Mouse (Mus musculus) 416B (cell line): ENCODE results near the gene Qars.

Experiments
- DNase-seq: peaks from one replicate; pipeline ENCODE4 v3.0.0; 2011; ENCODE audit warnings: low read depth

Qars gene

DNA sequence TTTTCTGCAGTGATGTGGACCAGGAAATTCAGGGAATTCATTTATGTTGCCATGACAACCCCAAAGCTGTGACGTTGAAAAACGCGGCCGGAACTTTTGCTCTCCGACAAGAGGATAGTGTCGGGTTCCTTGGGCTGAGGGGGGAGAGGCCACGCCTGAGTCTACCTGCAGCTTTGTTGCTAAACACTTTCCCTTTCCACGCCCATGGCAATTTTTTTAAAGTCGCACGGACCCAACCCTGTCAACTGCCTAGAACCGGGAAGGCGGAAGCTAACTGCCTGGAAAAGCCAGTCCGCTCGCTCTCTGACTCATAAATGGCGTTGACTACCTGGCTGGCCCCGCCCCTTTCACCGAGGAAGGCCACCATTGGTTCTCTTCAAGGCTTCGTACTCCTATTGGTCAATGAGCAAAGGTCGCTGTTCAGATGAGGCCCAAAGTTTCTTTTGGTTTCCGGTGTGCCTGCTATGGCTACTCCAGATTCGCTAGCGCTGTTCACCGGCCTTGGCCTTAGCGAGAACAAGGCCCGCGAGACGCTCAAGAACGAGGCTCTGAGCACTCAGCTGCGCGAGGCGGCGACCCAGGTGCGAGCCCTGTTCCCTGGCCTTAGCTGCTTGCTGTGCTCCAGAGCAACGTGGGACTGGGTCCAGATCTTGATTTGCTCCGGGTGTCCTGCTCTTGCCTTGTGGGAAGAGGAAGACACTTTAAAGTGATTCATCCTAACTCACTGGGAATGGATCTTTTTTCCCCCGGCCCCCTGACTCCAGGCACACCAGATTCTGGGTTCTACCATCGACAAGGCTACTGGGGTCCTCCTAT, at the start of gene Qars:
Qars (plus strand) TSS at position 88 of the 816 bp plus-strand sequence.
- peak; percentile 98 for DNase-seq

DNA sequence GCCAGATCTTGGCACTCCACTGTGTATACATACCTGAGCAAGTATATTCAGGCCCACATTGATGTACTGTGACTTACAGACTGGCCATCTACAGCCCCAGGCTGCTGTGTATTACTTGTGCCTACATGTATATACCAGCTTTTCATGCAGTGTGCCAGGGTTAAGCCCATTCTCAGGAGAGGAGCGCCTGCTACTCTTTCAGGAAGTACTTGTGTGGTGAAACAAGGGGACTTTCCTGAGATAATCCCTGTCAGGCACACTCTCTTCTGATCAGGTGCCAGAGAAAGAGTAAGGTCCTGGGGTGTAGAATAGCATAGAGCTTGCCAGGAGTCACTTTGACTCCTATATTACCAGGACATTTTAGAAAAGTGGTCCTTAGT, 47.6 kb upstream of the Qars start:
- DNase-seq: no peak

DNA sequence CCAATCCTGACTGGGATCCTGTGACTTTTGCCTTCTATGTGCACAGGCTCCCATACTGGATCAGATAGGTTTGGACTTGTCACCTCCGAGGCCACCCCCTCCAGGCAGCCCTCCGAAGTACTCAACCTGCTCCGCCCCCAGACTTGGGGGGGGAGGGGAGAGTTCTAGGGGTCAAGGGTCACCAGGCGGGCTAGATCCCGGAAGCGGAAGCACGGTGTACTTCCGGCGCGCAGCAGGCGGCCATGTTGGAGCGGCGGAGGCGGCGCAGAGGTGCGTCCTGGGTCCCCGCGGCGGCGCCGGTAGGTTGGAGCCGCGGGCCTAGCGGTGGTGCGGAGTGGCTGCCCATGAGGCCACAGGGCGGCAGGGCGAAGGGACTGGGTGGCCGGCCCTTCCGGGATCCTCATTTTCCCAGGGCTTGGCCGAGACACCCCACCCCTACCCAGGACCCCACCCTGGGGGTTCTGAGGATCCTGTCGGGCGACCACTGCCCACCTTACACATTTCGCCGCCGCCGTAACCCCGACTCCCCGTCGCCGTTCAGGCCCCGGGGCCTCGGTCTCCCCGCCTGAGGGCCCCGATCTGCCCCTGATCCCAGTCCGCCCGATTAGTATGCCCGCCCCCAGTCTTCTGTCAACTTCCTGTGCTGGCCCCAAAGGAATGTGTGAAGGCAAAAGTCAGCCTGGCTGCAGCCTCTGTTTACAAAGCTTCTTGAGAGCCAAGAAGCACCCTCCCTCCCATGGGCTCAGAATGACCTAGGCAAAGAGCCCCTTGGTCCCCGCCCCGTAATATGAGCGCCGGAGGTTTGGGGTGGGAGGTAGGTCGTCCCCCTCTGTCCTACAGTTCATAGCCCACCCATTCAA, 47.0 kb upstream of the Qars start, which contains the start of gene Ccdc71:
Ccdc71 (plus strand) TSS at position 209 of the 860 bp plus-strand sequence.
- DNase-seq: peak; percentile 91

DNA sequence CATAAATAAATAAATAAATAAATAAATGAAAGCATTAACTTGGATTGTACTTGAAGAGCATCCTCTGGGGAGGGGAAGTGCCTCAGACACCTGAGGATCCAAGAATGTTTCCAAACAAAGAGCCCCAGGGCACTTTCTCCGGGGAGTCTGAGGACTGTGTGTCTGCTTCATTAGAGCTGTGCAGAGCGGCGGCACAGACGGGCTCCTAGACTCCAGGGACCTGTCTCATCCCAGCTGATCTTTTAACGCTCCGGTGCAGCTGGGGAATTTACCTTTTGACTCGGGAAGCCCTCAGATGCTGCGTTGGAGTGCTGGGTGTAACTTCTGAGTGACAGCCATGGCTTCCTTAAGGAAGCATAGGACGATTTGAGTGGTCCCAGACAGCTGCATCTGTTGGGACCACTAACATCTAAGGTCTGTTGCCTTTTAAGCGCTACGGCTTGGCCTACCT, 46.3 kb upstream of the Qars start, which contains the start of gene Klhdc8b:
Klhdc8b (minus strand) TSS at position 401 of the 451 bp plus-strand sequence.
- DNase-seq: no peak

DNA sequence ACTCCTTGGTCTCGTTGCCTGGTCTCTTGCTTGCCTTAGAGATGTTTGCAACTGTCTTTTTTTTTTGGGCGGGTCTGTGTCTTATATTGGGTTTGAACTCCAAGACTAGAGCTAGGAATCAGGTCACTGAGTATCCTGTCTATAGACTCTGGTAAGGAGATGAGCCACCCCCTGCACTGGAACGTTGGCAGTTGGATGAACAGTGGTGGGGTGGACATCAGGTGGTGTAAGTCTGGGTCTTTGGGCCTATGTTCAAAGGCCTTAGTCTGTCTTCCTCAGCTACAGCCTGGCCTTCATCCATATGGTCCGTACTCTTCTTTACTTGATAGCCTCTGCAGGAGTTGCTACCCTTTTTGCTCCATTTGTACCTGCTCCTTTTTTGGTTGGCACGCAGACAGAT, 45.8 kb upstream of the Qars start:
- no peak for DNase-seq

DNA sequence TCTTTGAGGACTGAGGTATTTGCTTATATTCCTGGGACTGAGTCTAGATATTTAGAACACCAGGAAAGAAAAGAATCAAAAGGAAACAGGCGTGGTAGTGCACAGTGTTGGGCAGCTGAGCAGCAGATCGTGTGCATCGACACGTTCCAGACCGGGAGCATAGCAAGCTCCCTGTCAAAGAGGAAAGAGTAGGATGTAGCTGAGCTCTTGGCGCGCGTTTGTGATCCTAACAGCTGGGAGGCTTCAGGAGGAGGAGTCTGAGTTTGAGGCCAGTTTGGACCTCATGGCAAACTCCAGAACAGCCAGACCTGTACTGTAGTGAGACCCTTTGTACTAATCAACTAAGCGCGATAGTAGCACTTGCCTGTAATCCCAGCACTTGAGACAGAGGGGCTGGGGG, 45.3 kb upstream of the Qars start:
- DNase-seq: no peak

DNA sequence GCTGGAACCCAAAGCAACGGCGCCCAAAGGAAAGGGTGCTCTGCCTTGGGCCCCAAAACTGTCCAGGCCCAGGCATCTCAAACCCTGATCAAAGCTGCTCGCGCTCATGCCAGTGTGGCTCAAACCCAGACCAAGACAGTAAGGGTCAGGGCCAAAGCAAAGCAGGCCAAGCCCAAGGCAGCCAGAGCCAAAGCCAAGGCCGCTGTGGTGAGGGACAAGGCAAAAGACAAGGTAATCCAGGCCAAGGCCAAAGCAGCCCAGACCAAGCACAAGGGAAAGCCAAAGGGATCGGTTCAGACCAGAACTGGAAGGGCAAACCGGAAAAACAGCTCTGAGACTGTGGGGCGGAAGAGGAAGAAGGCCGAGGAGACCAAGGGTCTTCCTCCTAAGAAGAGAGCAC, 43.8 kb upstream of the Qars start:
- no peak for DNase-seq

DNA sequence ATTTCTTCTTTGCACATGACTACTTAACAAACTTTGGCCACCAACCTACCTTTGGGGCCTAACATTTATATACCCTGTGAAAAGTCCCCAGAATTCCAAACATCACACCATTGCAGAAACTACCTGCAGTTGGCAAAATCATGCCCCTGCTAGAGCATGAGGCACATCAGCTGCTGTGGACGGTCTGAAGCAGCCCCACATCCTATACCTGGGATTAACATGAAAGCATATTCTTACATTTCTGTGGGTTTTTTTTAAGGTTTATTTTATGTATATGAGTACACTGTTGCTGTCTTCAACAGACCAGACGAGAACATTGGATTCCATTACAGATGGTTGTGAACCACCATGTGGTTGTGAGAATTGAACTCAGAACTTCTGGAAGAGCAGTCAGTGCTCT, 41.3 kb upstream of the Qars start:
- no peak for DNase-seq

DNA sequence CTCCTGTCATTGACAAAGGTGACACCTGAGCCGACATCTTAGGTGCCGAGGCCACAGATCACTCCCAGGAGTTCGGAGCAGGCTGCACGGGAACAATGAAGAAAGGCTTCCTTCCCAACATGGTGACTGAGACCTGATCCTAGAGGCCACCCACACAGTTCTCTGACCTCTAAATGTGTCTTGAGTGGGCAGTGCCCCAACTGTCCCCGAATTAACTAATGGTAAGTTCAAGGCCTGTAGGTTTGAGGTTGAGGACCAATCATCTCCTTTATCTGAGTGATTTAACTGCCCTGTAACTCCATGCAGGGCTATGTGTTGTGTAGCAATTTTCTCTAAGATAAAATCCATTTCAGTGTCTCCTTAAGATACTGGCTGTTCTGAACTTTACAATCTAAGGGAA, 38.1 kb upstream of the Qars start:
- no peak for DNase-seq

DNA sequence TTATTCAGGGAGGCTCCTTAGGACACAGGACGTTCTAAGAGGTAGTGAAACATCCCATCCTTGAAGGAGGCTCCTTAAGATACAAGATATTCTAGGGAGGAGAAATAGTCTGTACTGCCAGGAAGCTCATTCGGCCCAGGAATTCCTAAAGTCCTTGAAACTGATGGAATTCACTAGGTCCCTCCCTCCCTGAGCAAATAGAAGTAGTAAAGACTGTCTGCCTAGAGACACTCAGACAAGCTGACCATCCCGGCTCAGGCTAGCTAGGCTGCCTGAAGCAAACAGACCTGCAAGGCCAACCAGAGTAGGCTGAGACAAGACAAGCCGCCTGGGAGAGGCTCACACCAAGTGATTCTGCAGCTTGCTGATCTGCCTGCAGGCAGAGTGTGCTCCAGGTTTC, 37.7 kb upstream of the Qars start:
- DNase-seq: no peak

DNA sequence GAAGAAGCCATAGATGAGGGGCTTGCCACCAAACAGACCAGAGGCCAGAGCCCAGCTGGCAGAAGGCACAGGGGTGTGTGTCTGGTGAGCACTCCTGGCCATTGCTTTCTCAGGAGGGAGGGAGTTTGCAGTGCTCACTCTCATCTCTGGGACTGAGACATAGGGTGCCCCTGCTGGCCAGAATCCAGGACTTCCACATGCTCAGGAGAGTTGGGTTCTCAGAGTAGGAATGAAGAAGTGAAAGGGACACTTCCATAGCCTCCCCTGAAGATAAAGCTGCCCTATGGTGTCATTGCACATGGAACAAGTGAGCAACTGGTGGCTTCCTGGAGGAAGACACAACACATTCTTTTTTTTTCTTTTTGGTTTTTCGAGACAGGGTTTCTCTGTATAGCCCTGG, 33.0 kb upstream of the Qars start:
- peak; percentile 28 for DNase-seq

DNA sequence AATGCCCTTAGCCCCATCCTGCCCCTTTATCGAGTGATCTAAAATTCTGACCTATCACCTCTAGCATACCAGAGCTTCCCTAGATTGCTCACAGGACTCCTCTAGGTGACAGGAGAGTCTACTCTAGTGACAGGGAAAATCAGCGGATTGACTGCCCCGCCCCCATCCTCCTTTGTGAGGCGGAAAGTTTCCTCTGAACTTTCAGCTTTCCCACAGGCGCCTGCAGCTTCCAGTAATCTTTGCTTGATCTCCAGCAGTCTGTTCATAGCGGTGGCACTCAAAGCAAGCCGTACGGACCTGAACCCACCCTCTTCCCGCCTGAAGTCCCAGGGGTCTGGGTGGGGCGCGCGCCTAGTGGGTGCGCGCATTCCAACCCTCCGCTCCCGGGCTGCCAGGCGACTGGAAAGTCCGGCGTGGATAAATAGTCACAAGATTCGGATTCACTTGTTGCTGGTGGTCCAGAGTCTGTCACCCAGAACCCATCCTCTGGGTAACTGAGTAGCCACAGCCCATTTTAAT, 28.8 kb upstream of the Qars start:
- DNase-seq: no peak

DNA sequence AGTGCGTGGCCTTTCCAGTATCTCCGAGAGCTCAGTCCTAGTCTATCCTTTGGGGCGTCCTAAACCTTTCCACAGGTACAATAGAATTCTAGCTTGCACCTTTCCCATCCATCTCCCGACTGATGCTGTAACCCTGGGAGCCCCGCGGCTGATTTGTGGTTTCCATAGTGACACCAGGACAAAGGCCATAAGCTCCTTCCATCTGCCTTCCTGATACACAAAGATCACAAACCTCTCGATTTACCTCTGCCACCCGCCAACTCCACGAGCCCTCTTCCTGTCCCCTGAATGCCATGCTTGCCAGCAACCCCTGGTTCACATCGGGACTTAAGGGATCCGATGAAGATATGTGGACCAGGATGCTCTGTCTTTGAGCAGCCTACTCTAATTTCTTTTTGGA, 28.3 kb upstream of the Qars start:
- no peak for DNase-seq

DNA sequence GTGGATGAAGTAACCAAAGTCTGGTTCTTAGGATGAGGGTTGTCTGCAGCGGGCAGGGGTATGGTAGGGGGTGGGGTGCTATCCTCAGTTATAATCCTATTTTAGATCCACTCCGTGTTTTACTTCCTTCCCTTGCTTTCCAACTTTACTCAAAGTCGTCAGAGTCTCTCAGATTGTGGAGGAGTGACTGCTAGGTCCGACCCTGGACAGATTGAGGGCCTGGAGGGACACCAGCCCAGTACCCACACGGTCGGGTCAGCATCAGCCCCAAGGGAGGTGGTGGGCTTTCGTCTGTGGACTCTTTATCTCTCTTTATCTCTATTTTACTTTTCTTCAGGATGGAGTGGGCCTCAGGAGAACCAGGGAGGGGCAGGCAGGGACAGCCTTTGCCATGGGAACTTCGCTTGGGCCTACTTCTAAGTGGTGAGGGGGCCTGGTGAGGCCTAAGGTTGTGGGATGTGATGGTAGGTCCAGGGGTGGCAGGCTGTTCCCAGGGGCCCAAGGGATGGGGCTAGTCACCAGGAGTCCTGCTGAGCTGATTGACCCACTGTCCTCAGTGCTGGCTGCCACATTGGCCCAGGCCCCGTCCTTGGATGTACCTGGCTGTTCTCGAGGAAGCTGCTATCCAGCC, 27.7 kb upstream of the Qars start, which contains the start of gene Lamb2:
Lamb2 (plus strand) TSS at position 16 of the 631 bp plus-strand sequence.
- no peak for DNase-seq

DNA sequence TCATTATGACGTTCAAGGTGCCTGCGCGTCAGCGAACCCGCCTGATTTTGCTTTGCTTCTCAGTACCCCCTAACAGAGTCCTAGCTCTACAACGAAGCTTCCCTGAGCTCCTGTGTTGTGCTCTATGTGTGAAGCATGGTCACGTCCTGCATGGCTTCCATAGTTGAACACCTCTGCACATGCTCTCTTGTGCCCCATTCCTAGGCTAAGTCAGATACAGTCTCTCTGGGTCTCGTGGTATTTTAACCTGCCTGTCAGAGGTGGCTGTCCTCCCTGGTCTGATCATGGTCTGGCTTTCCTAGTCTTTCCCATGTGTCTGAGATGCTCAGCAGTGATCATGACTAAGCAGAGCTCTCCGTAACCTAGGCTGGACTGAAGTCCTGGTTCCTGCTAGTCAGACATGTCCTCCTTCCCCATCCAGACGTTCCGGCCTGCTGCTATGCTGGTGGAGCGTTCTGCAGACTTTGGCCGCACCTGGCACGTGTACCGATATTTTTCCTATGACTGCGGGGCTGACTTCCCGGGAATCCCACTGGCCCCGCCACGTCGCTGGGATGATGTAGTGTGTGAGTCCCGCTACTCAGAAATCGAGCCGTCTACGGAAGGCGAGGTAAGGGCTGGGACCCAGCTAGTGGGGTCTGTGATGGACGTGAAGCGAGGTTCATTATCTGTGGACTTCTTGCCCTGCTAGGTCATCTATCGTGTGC, 26.5 kb upstream of the Qars start:
- no peak for DNase-seq

DNA sequence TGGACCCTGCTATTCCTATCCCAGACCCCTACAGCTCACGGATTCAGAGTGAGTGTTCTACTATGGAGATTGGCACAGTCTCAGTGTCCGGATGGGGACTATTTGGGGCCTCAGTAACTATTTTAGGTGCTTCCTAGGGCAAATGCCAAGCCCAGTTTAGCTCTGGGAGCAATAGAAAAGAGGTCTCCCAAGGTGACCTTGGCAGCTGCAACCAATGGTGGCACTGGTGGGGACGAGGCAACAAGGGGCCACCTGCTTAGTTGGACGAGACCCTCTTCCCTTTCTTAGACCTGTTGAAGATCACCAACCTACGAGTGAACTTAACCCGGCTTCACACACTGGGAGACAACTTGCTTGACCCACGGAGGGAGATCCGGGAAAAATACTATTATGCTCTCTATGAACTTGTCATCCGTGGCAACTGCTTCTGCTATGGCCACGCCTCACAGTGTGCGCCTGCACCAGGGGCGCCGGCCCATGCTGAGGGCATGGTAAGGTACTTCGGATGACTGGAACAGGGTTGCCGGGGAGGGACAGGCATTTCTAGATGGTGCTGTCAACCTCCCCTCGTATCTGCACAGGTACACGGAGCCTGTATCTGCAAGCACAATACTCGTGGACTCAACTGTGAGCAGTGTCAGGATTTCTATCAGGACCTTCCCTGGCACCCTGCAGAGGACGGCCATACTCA, 25.8 kb upstream of the Qars start:
- no peak for DNase-seq

DNA sequence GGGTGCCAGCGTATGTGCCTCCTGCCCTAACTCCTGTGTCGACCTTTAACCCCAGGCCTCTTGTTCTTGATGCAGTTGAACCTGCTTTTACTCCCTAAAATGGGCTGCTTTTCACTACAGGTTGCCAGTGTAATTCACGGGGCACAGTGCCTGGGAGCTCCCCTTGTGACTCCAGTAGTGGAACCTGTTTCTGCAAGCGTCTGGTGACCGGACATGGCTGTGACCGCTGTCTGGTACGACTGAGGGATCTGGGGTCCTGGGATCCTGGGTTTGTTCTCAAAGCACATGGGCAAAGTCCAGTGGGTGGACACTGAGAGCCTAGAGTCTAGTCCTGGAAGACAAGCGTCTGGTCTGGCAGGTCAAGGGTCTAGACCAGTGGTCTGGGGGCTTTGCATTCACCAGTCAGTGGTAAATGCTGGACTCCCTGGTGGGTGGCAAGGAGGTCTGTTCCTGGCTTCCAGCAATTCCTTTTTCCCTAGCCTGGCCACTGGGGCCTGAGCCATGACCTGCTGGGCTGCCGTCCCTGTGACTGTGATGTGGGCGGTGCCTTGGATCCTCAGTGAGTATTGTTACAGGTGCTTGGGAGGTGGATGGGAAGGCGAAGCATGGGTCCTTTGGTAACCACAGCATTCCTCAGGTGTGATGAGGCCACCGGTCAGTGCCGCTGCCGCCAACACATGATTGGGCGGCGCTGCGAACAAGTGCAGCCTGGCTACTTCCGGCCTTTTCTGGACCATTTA, 24.3 kb upstream of the Qars start:
- no peak for DNase-seq

DNA sequence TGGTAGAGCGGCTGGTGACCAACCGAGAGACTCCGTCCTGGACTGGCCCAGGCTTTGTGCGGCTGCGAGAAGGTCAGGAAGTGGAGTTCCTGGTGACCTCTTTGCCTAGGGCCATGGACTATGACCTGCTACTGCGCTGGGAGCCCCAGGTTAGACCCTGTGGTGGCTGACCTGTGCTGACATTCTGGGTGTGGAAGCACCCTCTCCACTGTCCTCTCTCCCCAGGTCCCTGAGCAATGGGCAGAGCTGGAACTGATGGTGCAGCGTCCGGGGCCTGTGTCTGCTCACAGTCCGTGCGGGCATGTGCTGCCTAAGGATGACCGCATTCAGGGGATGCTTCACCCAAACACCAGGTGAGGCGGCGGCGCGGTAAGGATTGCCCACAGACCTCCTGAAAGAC, 23.5 kb upstream of the Qars start:
- DNase-seq: no peak

DNA sequence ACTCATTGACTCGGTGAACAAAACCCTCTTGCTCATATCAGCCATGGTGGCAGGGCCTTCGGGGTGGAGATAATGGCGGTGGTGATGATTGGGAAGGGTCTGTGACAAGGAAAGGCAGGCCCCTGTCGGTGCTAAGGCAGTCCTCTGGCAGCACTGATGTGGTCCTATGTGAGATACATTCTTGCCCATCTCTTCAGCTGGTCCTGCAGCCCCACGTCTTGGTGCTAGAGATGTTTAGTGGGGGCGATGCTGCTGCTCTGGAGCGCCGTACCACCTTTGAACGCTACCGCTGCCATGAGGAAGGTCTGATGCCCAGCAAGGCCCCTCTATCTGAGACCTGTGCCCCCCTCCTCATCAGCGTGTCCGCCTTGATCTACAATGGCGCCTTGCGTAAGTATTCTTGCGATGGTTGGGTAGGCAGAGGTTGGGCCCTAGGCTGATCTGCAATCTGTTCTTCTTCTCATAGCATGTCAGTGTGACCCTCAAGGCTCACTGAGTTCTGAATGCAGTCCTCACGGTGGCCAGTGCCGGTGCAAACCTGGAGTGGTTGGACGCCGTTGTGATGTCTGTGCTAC, 22.1 kb upstream of the Qars start:
- no peak for DNase-seq

DNA sequence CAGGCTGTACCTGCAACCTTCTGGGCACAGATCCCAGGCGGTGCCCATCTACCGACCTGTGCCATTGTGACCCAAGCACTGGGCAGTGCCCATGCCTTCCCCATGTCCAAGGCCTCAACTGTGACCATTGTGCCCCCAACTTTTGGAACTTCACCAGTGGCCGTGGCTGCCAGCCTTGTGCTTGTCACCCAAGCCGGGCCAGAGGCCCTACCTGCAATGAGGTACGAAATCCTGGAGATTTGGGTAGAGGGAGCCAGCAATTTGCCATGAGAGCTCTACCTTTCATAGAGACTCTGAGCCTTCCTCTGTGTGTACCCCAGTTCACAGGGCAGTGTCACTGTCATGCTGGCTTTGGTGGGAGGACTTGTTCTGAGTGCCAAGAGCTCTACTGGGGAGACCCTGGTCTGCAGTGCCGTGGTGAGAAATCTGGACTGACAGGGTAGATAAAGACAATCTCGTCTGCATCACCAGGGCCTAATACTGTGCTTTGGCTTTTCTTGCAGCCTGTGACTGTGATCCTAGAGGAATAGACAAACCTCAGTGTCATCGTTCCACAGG, 20.5 kb upstream of the Qars start:
- no peak for DNase-seq
